Mouse (Mus musculus): Measurements from ENCODE around the gene Tsnaxip1. TPM values are rescaled to one million over a fixed set of nuclear protein-coding genes. Genes with fewer than 3 reads are reported as not detected.

Gene Tsnaxip1
- polyA plus RNA-seq (2015; fragmentation: Nextera tagmentation; extraction: Ambion mirVana) = 0.21 and 0.24 TPM in 2 replicates

DNA sequence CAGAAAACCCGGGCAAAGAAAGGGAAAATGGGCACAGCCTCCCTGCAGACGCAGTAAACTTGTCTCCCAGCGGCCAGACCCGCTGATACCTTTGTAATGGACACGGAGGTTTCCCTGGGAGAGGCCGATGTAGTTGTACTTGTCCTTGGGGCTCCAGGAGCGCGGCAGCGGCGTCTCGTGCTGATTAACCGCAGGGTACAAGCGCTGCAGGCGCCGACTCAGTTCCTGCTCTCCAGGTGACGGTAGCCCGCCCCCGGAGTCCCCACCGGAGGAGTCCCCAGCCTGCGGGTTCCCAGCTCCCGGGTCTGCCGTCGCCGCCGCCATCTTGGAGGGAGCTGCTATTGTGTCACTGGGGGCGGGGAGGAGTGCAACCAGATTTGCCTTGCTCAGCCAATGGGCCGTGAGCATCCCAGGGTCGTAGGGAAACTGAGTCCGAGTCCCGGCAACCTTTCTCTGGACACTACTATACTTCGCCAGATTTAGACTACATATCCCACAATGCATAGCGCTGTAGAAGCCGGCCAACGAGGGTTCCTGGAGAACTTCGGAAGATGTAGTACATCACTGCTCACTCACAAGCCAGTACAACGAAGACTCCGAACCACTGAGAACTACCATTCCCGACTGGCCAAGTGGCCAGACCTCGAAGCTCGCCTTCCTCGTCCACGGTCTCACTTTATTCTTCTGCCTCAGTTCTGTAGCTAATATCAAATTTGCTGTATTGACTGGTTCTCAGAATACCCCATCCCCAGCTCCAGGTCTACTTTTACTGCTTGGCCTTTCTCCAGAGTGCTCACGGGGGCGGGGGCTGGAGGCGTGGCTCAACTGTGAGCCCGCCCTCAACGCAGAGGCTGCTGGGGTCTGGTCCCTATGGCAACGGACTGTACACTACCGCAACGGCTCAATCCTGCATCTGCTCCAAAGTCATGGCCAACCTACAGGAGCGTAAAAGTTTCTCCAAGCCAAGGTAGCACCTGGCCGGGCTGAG lies at the start of gene Tsnaxip1, which contains the start of gene Ranbp10:
Tsnaxip1 (plus strand) TSS at position 871 of the 988 bp plus-strand sequence.
Ranbp10 (minus strand) TSS at position 490 of the 988 bp plus-strand sequence.
- WGBS = under 1% methylated on average over 52 of the region's 52 CpGs
- Histone ChIP-seq H3K9ac (replicated peaks; ENCODE audit: low read length) (peak within 1 kb of the TSS; percentile 90), H3K27me3 (ENCODE audit: insufficient read depth, low read length) (no peaks in the 10 kb centered on the region), H3K4me2 (replicated peaks; ENCODE audit: low read depth, low read length) (peak within 1 kb of the TSS; percentile 87), H3K4me1 (ENCODE audit: insufficient read depth, low read length) (peaks cover 16% of the 10 kb centered on the region), H3K27ac (ENCODE audit: low read length) (peak within 1 kb of the TSS; percentile 74), H3K4me3 (ENCODE audit: low read length) (peak within 1 kb of the TSS; percentile 88), H3K9me3 (ENCODE audit: low read length) (no peaks in the 10 kb centered on the region), H3K36me3 (ENCODE audit: insufficient read depth, low read length) (peaks cover 17% of the 10 kb centered on the region)
- ATAC-seq (ENCODE audit: low FRiP score, low TSS enrichment) = peak; percentile 99

DNA sequence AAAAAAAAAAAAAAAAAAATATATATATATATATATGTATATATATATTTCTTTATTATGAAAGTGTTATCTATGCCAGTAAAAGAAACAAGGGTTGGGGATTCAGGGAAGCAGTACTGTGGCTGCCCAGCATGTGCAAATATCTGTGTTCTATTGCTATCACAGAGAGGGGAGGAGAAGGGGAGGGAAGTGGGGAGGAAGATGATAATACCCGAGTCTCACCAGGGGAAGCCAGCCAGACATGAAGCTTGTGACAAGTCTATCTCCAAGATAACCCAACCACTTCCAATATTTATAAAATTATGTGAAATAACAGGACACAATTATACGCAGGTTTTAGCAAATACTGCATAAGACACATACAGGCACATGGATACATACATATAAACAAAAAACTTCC lies 49.7 kb upstream of the Tsnaxip1 start:
- no peak overlapping the region for H3K4me2 ChIP-seq (replicated peaks; ENCODE audit: low read depth, low read length)
- H3K9ac ChIP-seq (replicated peaks; ENCODE audit: low read length) = no peak overlapping the region
- no peaks in the 10 kb centered on the region for H3K9me3 ChIP-seq (ENCODE audit: low read length)
- H3K4me1 ChIP-seq (ENCODE audit: insufficient read depth, low read length) = no peaks in the 10 kb centered on the region
- ATAC-seq (ENCODE audit: low FRiP score, low TSS enrichment) = no peak
- H3K27ac ChIP-seq (ENCODE audit: low read length) = no peak overlapping the region
- peaks cover 60% of the 10 kb centered on the region for H3K36me3 ChIP-seq (ENCODE audit: insufficient read depth, low read length)
- 90% methylated on average over 2 of the region's 2 CpGs for WGBS
- no peaks in the 10 kb centered on the region for H3K27me3 ChIP-seq (ENCODE audit: insufficient read depth, low read length)
- no peak overlapping the region for H3K4me3 ChIP-seq (ENCODE audit: low read length)

DNA sequence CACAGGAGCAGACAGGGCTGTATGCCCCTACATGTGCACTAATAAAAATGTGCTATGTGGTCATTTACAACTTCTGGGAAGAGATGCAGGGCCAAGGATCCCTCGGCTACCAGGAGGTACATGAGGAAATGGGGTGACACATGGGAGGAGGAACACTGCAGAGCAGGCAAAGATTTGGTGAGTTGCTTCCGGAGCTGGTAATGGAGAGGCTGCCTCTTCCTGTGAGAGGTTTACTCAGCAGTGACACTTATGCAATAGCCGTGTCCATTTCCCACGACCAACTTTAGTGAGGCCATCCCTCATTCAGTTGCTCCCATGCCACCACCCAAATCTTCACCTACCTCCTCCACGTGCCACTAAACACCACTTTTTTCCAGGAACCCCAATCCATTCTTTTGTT lies 47.2 kb upstream of the Tsnaxip1 start:
- H3K9ac ChIP-seq (replicated peaks; ENCODE audit: low read length) = no peak overlapping the region
- peaks cover 35% of the 10 kb centered on the region for H3K36me3 ChIP-seq (ENCODE audit: insufficient read depth, low read length)
- no peaks in the 10 kb centered on the region for H3K9me3 ChIP-seq (ENCODE audit: low read length)
- no peak overlapping the region for H3K4me3 ChIP-seq (ENCODE audit: low read length)
- WGBS = 93% methylated on average over 5 of the region's 5 CpGs
- no peaks in the 10 kb centered on the region for H3K4me1 ChIP-seq (ENCODE audit: insufficient read depth, low read length)
- no peak overlapping the region for H3K4me2 ChIP-seq (replicated peaks; ENCODE audit: low read depth, low read length)
- no peaks in the 10 kb centered on the region for H3K27me3 ChIP-seq (ENCODE audit: insufficient read depth, low read length)
- no peak overlapping the region for H3K27ac ChIP-seq (ENCODE audit: low read length)
- ATAC-seq (ENCODE audit: low FRiP score, low TSS enrichment) = no peak

DNA sequence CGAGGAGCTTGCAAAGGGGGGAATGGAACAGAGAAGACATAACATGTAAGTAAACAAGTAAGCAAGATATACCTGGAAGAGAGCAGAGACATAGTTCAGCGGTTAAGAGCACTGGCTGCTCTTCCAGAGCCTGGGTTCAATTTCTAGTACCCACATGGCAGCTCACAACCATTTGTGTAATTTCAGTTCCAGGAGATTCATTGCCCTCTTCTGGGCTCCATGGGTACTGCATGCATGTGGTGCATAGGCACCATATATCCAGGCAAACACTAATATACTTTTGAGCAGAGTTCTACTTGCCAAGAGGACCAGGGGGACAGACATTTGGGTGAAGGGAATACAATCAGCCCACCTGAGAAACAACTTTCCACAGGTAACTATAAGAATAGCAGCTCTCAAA lies 39.3 kb upstream of the Tsnaxip1 start:
- H3K9me3 ChIP-seq (ENCODE audit: low read length) = no peaks in the 10 kb centered on the region
- H3K9ac ChIP-seq (replicated peaks; ENCODE audit: low read length) = no peak overlapping the region
- no peak for ATAC-seq (ENCODE audit: low FRiP score, low TSS enrichment)
- no peak overlapping the region for H3K27ac ChIP-seq (ENCODE audit: low read length)
- no peak overlapping the region for H3K4me2 ChIP-seq (replicated peaks; ENCODE audit: low read depth, low read length)
- no peaks in the 10 kb centered on the region for H3K4me1 ChIP-seq (ENCODE audit: insufficient read depth, low read length)
- peaks cover 10% of the 10 kb centered on the region; the same call in 1 of the 2 replicates for H3K36me3 ChIP-seq (ENCODE audit: insufficient read depth, low read length)
- H3K27me3 ChIP-seq (ENCODE audit: insufficient read depth, low read length) = no peaks in the 10 kb centered on the region
- H3K4me3 ChIP-seq (ENCODE audit: low read length) = no peak overlapping the region
- WGBS = 83% methylated on average over 2 of the region's 2 CpGs

DNA sequence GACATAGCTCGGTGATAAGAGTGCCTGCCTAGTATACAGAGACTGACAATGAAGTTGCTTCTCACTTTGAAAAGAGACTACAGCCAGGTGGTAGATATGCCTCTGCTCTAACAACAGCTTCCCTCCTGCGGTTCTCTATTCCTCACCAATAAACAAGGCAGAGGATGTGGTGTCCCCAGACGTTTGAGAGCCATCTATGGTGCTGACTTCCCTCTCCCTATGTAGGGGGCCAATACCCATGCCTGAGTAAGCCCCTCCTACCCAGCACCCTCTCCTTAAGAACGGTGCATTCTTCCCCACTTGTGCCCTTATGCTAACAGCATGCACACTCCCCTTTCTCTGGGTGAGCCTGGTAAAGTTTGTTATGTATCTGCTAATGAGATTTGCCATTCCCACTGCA lies 38.6 kb upstream of the Tsnaxip1 start:
- peaks cover 10% of the 10 kb centered on the region; the same call in 1 of the 2 replicates for H3K36me3 ChIP-seq (ENCODE audit: insufficient read depth, low read length)
- no peak overlapping the region for H3K9ac ChIP-seq (replicated peaks; ENCODE audit: low read length)
- ATAC-seq (ENCODE audit: low FRiP score, low TSS enrichment) = no peak
- no peak overlapping the region for H3K4me2 ChIP-seq (replicated peaks; ENCODE audit: low read depth, low read length)
- no peaks in the 10 kb centered on the region for H3K4me1 ChIP-seq (ENCODE audit: insufficient read depth, low read length)
- 69% methylated on average over 4 of the region's 4 CpGs for WGBS
- no peak overlapping the region for H3K27ac ChIP-seq (ENCODE audit: low read length)
- H3K27me3 ChIP-seq (ENCODE audit: insufficient read depth, low read length) = no peaks in the 10 kb centered on the region
- H3K4me3 ChIP-seq (ENCODE audit: low read length) = no peak overlapping the region
- H3K9me3 ChIP-seq (ENCODE audit: low read length) = no peaks in the 10 kb centered on the region

DNA sequence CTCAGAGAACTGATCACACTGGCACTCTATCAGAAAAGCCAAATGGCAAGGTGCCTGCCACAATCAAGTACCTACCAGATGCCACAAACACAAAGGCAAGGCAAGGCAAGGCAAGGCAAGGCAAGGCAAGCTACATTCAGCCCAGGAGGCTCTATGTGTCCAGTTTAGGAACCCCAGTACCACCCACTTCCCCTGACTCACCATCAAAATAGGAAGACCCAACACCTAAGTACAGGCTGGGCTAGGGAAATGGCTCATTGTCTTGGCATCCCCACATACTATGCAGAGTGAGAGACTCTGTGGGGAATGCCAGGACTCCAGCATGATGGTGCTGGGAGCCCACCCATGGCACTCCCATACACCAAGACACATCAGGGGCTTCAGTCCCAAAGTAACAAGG lies 37.9 kb upstream of the Tsnaxip1 start:
- Histone ChIP-seq H3K36me3 (ENCODE audit: insufficient read depth, low read length) (peaks cover 10% of the 10 kb centered on the region; the same call in 1 of the 2 replicates), H3K4me2 (replicated peaks; ENCODE audit: low read depth, low read length) (no peak overlapping the region), H3K27me3 (ENCODE audit: insufficient read depth, low read length) (no peaks in the 10 kb centered on the region), H3K4me3 (ENCODE audit: low read length) (no peak overlapping the region), H3K27ac (ENCODE audit: low read length) (no peak overlapping the region), H3K4me1 (ENCODE audit: insufficient read depth, low read length) (no peaks in the 10 kb centered on the region), H3K9ac (replicated peaks; ENCODE audit: low read length) (no peak overlapping the region), H3K9me3 (ENCODE audit: low read length) (no peaks in the 10 kb centered on the region)
- no peak for ATAC-seq (ENCODE audit: low FRiP score, low TSS enrichment)

DNA sequence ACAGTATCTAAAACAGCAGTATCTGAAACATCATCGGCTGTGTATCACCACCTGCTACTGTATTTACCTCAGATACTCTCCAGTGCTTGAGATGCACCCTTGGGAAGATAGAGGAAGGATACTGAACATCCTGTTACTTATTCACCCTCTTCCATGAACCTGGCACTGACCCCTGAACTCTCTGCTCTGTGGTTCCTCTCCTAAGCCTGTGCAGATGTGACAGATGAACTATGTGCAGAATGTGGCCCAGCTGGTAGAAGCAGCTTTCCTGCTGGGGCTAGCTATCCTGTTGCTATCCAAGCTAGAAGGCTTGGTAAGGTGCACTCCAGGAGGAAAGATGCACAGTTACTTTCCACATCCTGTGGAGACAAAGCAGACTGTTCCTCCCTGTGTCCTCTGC lies 34.2 kb upstream of the Tsnaxip1 start:
- H3K27me3 ChIP-seq (ENCODE audit: insufficient read depth, low read length) = no peaks in the 10 kb centered on the region
- 96% methylated on average over 1 of the region's 1 CpGs for WGBS
- no peak overlapping the region for H3K27ac ChIP-seq (ENCODE audit: low read length)
- H3K4me3 ChIP-seq (ENCODE audit: low read length) = no peak overlapping the region
- no peaks in the 10 kb centered on the region for H3K36me3 ChIP-seq (ENCODE audit: insufficient read depth, low read length)
- no peak overlapping the region for H3K4me2 ChIP-seq (replicated peaks; ENCODE audit: low read depth, low read length)
- H3K4me1 ChIP-seq (ENCODE audit: insufficient read depth, low read length) = no peaks in the 10 kb centered on the region
- no peaks in the 10 kb centered on the region for H3K9me3 ChIP-seq (ENCODE audit: low read length)
- no peak for ATAC-seq (ENCODE audit: low FRiP score, low TSS enrichment)
- no peak overlapping the region for H3K9ac ChIP-seq (replicated peaks; ENCODE audit: low read length)

DNA sequence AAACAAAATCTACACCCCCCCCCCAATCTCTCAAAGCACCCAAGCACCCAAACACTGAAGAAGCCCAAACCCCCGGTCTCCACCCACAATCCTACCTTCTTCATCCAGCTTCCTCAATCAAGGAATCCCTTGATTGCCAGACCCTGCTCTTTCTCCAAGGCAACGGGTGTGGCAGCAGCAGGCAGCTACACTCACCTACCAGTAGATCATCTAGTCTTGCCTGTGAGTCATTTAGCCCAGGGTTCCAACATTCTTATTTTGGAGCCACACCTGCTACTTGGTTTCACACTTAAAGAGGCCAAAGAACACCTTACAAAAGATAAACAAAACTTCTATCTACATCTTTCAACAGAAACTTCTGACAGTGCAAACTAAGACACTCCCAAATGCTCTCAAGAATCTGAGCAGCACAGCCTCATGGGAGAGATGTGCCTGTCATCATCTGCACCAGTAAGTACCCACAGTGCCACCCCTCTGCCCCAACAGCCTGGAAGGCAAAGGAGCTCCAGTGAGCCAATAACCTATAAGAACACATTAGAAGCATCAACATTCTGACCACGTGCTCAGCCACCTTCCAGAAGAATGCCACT lies 33.4 kb upstream of the Tsnaxip1 start:
- H3K27ac ChIP-seq (ENCODE audit: low read length) = no peak overlapping the region

DNA sequence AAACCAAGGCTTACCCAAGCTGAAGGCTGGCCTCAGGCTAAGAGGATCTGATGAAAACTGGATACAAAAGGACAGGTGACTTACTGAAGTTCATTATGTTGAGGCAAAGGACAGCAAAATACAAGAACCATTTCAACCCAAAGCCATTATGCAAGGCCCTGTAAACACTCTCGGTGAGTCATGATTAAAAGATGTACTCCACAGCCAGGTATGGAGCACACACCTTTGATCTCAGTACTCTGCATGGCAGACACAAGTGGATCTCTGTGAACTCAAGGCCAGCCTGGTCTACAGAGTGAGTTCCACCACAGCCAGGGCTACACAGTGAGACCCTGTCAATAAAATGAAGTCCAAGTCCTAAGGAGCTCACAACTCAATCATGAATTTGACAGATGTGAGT lies 31.7 kb upstream of the Tsnaxip1 start:
- ATAC-seq (ENCODE audit: low FRiP score, low TSS enrichment) = no peak
- H3K4me2 ChIP-seq (replicated peaks; ENCODE audit: low read depth, low read length) = no peak overlapping the region
- H3K36me3 ChIP-seq (ENCODE audit: insufficient read depth, low read length) = no peaks in the 10 kb centered on the region
- H3K27ac ChIP-seq (ENCODE audit: low read length) = no peak overlapping the region
- H3K9me3 ChIP-seq (ENCODE audit: low read length) = no peaks in the 10 kb centered on the region
- H3K27me3 ChIP-seq (ENCODE audit: insufficient read depth, low read length) = no peaks in the 10 kb centered on the region
- 81% methylated on average over 1 of the region's 1 CpGs for WGBS
- H3K4me1 ChIP-seq (ENCODE audit: insufficient read depth, low read length) = peaks cover 14% of the 10 kb centered on the region
- no peak overlapping the region for H3K9ac ChIP-seq (replicated peaks; ENCODE audit: low read length)
- H3K4me3 ChIP-seq (ENCODE audit: low read length) = no peak overlapping the region

More for the DNA sequence above, 33.4 kb upstream of the Tsnaxip1 start:
- no peak overlapping the region for H3K4me3 ChIP-seq (ENCODE audit: low read length)
- H3K4me1 ChIP-seq (ENCODE audit: insufficient read depth, low read length) = peaks cover 7% of the 10 kb centered on the region
- H3K27me3 ChIP-seq (ENCODE audit: insufficient read depth, low read length) = no peaks in the 10 kb centered on the region
- H3K9me3 ChIP-seq (ENCODE audit: low read length) = no peaks in the 10 kb centered on the region
- no peaks in the 10 kb centered on the region for H3K36me3 ChIP-seq (ENCODE audit: insufficient read depth, low read length)
- no peak overlapping the region for H3K9ac ChIP-seq (replicated peaks; ENCODE audit: low read length)
- no peak for ATAC-seq (ENCODE audit: low FRiP score, low TSS enrichment)
- H3K4me2 ChIP-seq (replicated peaks; ENCODE audit: low read depth, low read length) = no peak overlapping the region
- 85% methylated on average over 3 of the region's 3 CpGs for WGBS

DNA sequence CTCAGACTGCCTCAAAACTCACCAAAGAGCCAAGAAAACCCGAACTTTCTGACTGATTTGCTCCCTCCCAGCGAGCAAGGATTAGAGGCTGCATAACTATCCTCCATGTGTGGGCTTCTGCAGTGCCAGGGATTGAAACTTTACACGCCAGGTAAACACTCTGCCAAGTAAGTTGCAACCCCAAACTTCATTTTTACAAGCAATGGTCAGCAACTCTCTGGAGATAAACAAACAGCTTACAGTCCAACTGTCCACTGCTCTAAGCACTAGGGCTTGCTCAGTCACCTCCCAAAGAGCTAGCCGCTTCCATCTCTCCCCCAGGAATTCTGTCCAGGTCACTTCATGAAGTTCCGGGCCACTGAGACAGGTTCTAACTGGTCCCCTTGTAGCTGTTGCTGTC lies 29.1 kb upstream of the Tsnaxip1 start:
- ATAC-seq (ENCODE audit: low FRiP score, low TSS enrichment) = no peak
- H3K4me2 ChIP-seq (replicated peaks; ENCODE audit: low read depth, low read length) = no peak overlapping the region
- H3K27me3 ChIP-seq (ENCODE audit: insufficient read depth, low read length) = no peaks in the 10 kb centered on the region
- no peak overlapping the region for H3K9ac ChIP-seq (replicated peaks; ENCODE audit: low read length)
- H3K27ac ChIP-seq (ENCODE audit: low read length) = no peak overlapping the region
- H3K9me3 ChIP-seq (ENCODE audit: low read length) = no peaks in the 10 kb centered on the region
- WGBS = 84% methylated on average over 5 of the region's 5 CpGs
- no peaks in the 10 kb centered on the region for H3K36me3 ChIP-seq (ENCODE audit: insufficient read depth, low read length)
- no peak overlapping the region for H3K4me3 ChIP-seq (ENCODE audit: low read length)
- H3K4me1 ChIP-seq (ENCODE audit: insufficient read depth, low read length) = peaks cover 14% of the 10 kb centered on the region

All from kidney, embryonic 16.5 days (tissue).